In genomic region chr7:19458072-19458486, GRCm38 (mm10) we compare ENCODE assay signal across 1 mouse cellular context.
TF ChIP-seq lines count a peak whose summit lies in the region.

No protein-coding gene starts in this region.

TF ChIP-seq in CH12.LX, 34 proteins besides CTCF, POLR2A, EP300 and RAD21:
- TF ChIP-seq SMC3 (IDR thresholded peaks at IDR 0.05; ENCODE audit: low read depth, low read length) (no peak), TCF12 (IDR thresholded peaks at IDR 0.05; ENCODE audit: low read depth, low read length) (no peak), UBTF (IDR thresholded peaks at IDR 0.05; ENCODE audit: low read depth, low read length) (0 out of 2 replicates have a peak, but pooled peaks have one; percentile 59), ELF1 (IDR thresholded peaks at IDR 0.05; ENCODE audit: low read depth, low read length) (peak; percentile 60; the same call in 1 of the 2 replicates), MEF2A (IDR thresholded peaks at IDR 0.05; ENCODE audit: borderline replicate concordance, low read depth, low read length) (0 out of 2 replicates have a peak, but pooled peaks have one; percentile 13), HCFC1 (IDR thresholded peaks at IDR 0.05; ENCODE audit: low read depth, low read length) (peak; percentile 46; the same call in 1 of the 2 replicates), SIN3A (IDR thresholded peaks at IDR 0.05; ENCODE audit: low read length) (0 out of 2 replicates have a peak, but pooled peaks have one; percentile 39), TBP (conservative IDR thresholded peaks at IDR 0.05; ENCODE audit: low read depth, low read length) (no peak), MAZ (IDR thresholded peaks at IDR 0.05; ENCODE audit: low read depth, low read length) (peak; percentile 74)
TF ChIP-seq in CH12.LX: peak in this region for 6.
